Mouse (Mus musculus): ENCODE measurements around the gene Obox6. TPM values are rescaled to one million over a fixed set of nuclear protein-coding genes. Genes with fewer than 3 reads are reported as not detected.

Gene Obox6
- total RNA-seq (2021) (not detected), polyA plus RNA-seq (2012; rRNA removed) (not detected in 2 replicates)
- long read RNA-seq = 0 reads

DNA sequence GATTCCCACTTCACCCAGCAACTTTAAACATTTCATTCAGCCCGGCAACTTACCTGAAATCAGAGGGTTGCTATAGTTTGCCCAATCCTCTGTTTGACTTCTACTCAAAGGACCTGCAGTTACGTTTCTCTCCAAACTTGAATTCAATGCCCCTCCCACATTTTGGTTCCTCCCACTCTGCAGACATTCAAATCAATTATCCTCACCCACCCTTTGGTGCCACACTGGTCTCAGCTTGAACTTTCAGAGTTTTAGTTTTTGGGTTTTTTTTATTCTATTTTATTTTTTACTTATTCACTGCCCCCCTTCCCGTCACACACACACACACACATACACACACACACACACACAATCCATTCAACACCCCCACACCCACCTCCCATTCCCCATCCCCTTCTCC is at the start of gene Obox6:
Gene Obox6 (minus strand): TSS at position 101 of the 400 bp plus-strand sequence.
- no peak for DNase-seq

DNA sequence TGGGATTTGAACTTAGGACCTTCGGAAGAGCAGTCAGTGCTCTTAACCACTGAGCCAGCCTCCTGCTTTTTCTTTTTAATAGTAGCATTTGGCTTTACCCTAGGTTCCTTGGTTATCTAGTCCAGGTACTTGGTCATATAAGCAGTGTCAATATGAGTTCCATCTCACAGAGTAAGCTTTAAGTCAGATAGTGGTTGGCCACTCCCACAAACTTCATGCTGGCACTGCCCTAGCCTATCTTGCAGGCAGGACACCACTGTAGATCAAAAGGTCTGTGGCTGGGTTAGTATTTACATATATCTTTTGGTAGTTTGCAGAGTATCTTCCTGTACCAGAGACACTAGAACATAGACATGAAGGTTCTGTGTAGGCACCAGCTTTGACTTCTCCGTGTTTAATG is 44.6 kb upstream of the Obox6 start:
- no peak for DNase-seq

DNA sequence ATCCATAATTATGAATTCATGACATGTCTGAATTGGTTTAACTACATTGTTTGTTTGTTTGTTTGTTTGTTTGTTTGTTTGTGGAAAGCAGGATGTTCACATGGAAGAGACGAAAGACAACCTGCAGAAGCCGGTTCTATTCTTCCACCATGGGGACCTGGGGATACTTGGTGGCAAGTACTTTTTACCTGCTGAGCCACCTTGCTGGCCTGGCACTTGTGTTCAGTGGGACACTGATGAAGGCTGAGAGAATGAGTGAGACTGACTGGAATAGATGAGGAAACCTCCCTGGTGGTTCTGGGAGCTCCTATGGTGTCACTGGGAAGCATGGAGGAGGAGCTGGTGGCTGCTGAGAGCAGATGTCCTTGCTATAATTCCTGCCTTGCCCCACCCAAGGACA is 42.8 kb upstream of the Obox6 start, which contains the start of gene Crxos:
Gene Crxos (plus strand): TSS at position 301 of the 400 bp plus-strand sequence.
- DNase-seq = no peak

DNA sequence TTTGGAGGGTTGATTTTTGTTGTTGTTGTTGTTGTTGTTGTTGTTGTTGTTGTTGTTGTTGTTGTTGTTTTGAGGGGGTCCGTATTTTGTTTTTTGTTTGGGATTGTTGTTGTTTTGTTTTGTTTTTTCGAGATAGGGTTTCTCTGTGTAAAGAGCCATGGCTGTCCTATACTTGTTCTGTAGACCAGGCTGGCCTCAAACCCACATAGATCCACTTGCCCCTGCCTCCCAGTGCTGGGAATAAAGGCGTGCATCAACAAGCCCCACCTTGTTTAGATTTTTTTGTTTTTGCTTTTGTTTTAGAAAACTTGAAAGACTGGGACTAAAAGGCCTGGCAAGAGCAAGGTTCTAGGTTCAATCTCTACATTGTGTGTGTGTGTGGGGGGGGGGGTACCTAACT is 42.4 kb upstream of the Obox6 start:
- no peak for DNase-seq

DNA sequence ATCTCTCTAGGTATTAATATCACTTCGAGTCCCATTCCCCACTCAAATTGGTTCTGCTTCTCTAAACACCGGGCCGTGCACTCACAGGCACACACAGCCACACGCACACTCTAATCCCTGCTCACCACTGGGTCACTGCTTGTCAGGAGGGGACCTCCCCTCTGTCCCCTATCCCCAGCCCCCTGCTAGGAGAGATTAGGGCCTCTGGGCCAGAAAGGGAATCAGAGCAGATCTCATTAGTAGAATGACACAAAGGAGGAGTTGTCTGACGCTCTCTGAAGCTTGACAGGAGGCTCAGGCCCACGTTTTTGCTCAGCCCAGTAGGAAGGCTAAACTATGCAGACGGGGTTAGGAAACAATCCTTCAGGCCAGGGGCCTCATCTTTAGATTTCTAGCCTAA is 41.9 kb upstream of the Obox6 start:
- no peak for DNase-seq

DNA sequence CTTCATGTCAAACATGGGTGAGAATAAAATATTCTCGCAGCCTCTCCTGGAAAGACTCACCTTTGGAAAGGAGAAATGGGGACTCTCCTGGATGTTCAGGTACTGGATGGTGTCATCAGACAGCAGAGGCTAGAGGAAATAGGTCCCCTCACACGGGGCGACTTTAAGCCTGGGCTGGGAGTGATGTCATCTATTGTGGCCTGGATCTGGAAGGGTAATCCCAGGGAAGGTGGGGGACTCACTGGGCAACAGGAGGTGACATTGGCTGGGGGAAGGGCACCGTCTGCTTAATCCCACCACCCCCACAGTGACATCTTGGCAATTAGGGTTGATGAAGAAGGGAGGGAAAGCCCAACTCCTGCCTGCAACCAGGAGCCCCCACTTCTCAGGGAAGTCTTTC is 40.3 kb upstream of the Obox6 start, which contains the start of gene Crx:
Gene Crx (minus strand): TSS at position 213 of the 400 bp plus-strand sequence.
- DNase-seq = no peak

DNA sequence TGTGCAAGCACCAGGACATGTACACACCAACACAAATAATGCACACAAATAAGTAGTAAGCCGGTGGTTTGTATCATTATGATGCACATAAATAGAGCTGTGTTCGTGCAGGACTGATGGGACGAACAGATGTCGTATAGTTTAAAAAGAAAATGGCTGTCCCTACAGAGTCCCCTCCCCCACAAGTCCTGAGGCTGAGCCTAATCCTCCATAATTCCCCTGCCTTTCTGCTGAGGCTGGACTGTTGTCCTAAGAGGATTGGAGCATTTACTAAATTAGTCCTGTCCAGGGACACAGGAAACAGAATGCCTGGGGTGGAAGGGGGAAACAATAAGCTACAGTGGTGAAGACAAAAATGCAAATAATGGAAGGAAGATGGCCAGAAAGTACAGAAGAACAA is 24.6 kb upstream of the Obox6 start:
- no peak for DNase-seq

DNA sequence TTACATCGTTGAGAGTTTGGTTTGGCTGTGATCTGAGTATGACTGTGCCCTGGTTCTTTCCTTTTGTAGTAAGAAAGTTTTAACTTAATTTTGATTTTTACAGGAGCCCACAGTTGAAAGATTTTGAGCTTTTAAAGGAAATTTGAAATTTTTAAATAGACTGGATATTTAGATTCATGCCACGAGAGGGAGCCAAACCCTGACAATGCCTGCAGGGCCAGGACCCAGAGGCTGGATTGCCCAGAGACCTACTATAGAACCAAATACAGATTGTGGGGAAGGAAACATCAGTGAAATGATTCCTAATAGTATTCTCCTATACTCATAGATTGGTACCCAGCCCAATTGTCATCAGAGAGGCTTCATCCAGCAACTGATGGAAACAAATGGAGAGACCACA is 20.2 kb upstream of the Obox6 start:
- no peak for DNase-seq

Other genes starting within 250 kb of the Obox6 start
- not detected for gene Obox3, start 199.8 kb downstream of the Obox6 start, total RNA-seq (2021)
- not detected in 2 replicates for gene Obox3, start 199.8 kb downstream of the Obox6 start, polyA plus RNA-seq (2012; rRNA removed)
- not detected for gene Obox5, start 89.5 kb downstream of the Obox6 start, total RNA-seq (2021)
- gene Obox5, start 89.5 kb downstream of the Obox6 start, polyA plus RNA-seq (2012; rRNA removed) = not detected in 2 replicates
- not detected for gene Crx, start 40.3 kb upstream of the Obox6 start, total RNA-seq (2021)
- gene Crx, start 40.3 kb upstream of the Obox6 start, polyA plus RNA-seq (2012; rRNA removed) = not detected in 2 replicates
- not detected for gene Crxos, start 42.9 kb upstream of the Obox6 start, total RNA-seq (2021)
- 0.04 TPM in 2 replicates for gene Crxos, start 42.9 kb upstream of the Obox6 start, polyA plus RNA-seq (2012; rRNA removed)
- 100 to 1,000 TPM; 158 to 238 TPM for gene Selenow, start 82.7 kb upstream of the Obox6 start, total RNA-seq (2021)
- 223 and 233 TPM in 2 replicates for gene Selenow, start 82.7 kb upstream of the Obox6 start, polyA plus RNA-seq (2012; rRNA removed)
- 100 to 1,000 TPM; 169 to 171 TPM for gene Nop53, start 106.4 kb upstream of the Obox6 start, total RNA-seq (2021)
- 64.4 and 69.9 TPM in 2 replicates for gene Nop53, start 106.4 kb upstream of the Obox6 start, polyA plus RNA-seq (2012; rRNA removed)
- 10 to 100 TPM; 40.2 to 87.6 TPM for gene Ehd2, start 127.9 kb upstream of the Obox6 start, total RNA-seq (2021)
- gene Ehd2, start 127.9 kb upstream of the Obox6 start, polyA plus RNA-seq (2012; rRNA removed) = 70.9 and 89.0 TPM in 2 replicates
- 10 to 100 TPM in 1 of 2 experiments, 1 to 10 TPM in 1; 9.4 to 10.4 TPM for gene Bicra, start 208.2 kb upstream of the Obox6 start, total RNA-seq (2021)
- 19.8 and 26.2 TPM in 2 replicates for gene Bicra, start 208.2 kb upstream of the Obox6 start, polyA plus RNA-seq (2012; rRNA removed)
- under 1 TPM; 0.06 to 0.07 TPM for gene Zfp541, start 222.1 kb upstream of the Obox6 start, total RNA-seq (2021)
- gene Zfp541, start 222.1 kb upstream of the Obox6 start, polyA plus RNA-seq (2012; rRNA removed) = 0.04 and 0.09 TPM in 2 replicates